Mouse (Mus musculus) bone marrow, adult 2 months (tissue): ENCODE data around the gene Mrc1.

Source experiments
- CTCF ChIP-seq: fragments of 200-500 bp; IDR thresholded peaks from 2 replicates; pipeline ENCODE4 v1.5.1; 2011; ENCODE audit warnings: low read length, control low read depth; ENCODE audit not compliant: control insufficient read depth, insufficient read depth
- POLR2A ChIP-seq: fragments of 200-500 bp; IDR thresholded peaks from 2 replicates; pipeline ENCODE4 v1.6.1; 2011; ENCODE audit warnings: low read depth, mild to moderate bottlenecking, control low read depth, low read length, borderline replicate concordance; ENCODE audit not compliant: control insufficient read depth

GRCm38 (mm10) chr2:14239151-14239550, 10.0 kb downstream of the Mrc1 start:
- no peak for TF ChIP-seq CTCF
- no peak for TF ChIP-seq POLR2A
